29 mouse cellular contexts compared by ENCODE assay signal in the genomic region with DNA sequence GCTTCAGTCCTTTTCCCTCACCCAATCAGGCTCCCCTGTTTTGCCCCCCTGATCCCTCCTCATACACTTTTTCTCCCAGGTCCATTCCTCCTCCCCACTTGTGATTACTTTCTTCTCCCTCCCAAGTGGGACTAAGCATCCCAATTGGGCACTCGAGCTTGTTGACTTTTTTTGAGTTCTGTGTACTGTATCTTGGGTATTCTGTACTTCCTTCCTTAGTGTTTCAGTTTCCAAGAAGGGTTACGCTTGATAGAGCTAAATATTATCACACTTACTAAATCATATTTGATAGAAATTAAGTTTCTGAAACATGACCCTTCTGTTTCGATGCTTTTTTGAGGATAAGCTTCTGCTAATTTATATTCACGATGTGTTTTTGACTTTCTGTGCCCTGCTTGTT.
"Had no signal": no experiment of that assay in that cellular context is flagged by ENCODE, and none has a peak within 500 bp of the region (broad histone marks: within the 10 kb centered on the region; RNA-seq: fewer than 3 reads in every experiment).

No protein-coding gene starts in this region.

- H3K9me3 ChIP-seq: limb, embryonic 10.5 days; limb, embryonic 12.5 days; limb, embryonic 13.5 days; limb, embryonic 15.5 days; liver, embryonic 12.5 days; liver, embryonic 13.5 days; liver, embryonic 15.5 days; lung, embryonic 15.5 days; megakaryocyte, embryonic 14.5 days; midbrain, embryonic 10.5 days; midbrain, embryonic 12.5 days; midbrain, embryonic 15.5 days; neural tube, embryonic 12.5 days had no signal

- H3K27me3 ChIP-seq: limb, embryonic 12.5 days; limb, embryonic 13.5 days; limb, embryonic 15.5 days; liver, embryonic 12.5 days; liver, embryonic 13.5 days; liver, embryonic 15.5 days; lung, embryonic 15.5 days; megakaryocyte, embryonic 14.5 days; midbrain, embryonic 12.5 days; midbrain, embryonic 13.5 days; midbrain, embryonic 15.5 days; neural tube, embryonic 12.5 days had no signal

- ATAC-seq: liver, embryonic 12.5 days; liver, postnatal 0 days; midbrain, embryonic 13.5 days; midbrain, embryonic 15.5 days; midbrain, embryonic 16.5 days had no signal

- H3K36me3 ChIP-seq: limb, embryonic 10.5 days; limb, embryonic 12.5 days; limb, embryonic 13.5 days; limb, embryonic 15.5 days; liver, embryonic 12.5 days; liver, embryonic 13.5 days; liver, embryonic 15.5 days; lung, embryonic 15.5 days; midbrain, embryonic 10.5 days; midbrain, embryonic 12.5 days; midbrain, embryonic 13.5 days; midbrain, embryonic 15.5 days; neural tube, embryonic 12.5 days had no signal

- H3K4me3 ChIP-seq: left cerebral cortex, adult 2 months; limb, embryonic 10.5 days; limb, embryonic 12.5 days; limb, embryonic 13.5 days; limb, embryonic 15.5 days; liver, embryonic 12.5 days; liver, embryonic 13.5 days; liver, embryonic 15.5 days; lung, embryonic 15.5 days; megakaryocyte, embryonic 14.5 days; midbrain, embryonic 10.5 days; midbrain, embryonic 12.5 days; midbrain, embryonic 13.5 days; midbrain, embryonic 15.5 days; myocyte; neural tube, embryonic 12.5 days had no signal

- H3K9ac ChIP-seq: limb, embryonic 12.5 days; limb, embryonic 13.5 days; limb, embryonic 15.5 days; liver, embryonic 12.5 days; liver, embryonic 13.5 days; liver, embryonic 14.5 days; liver, embryonic 15.5 days; liver, postnatal 0 days; lung, embryonic 15.5 days; midbrain, embryonic 12.5 days; midbrain, embryonic 13.5 days; midbrain, embryonic 15.5 days; neural tube, embryonic 12.5 days had no signal

- H3K4me2 ChIP-seq: limb, embryonic 12.5 days; limb, embryonic 13.5 days; limb, embryonic 15.5 days; liver, embryonic 11.5 days; liver, embryonic 12.5 days; liver, embryonic 13.5 days; liver, embryonic 15.5 days; lung, embryonic 15.5 days; midbrain, embryonic 11.5 days; midbrain, embryonic 12.5 days; midbrain, embryonic 13.5 days; midbrain, embryonic 15.5 days; neural tube, embryonic 12.5 days had no signal

- DNase-seq: layer of hippocampus, postnatal 36 days; left cerebral cortex, postnatal 4 days; liver; liver, embryonic 13.5 days; liver, postnatal 0 days; lung, adult 2 months; lung, postnatal 14 days; lung, postnatal 36 days; midbrain, embryonic 14.5 days had no signal

- H3K4me1 ChIP-seq: limb, embryonic 10.5 days; limb, embryonic 12.5 days; limb, embryonic 13.5 days; limb, embryonic 15.5 days; liver, embryonic 12.5 days; liver, embryonic 13.5 days; liver, embryonic 15.5 days; lung, embryonic 15.5 days; megakaryocyte, embryonic 14.5 days; midbrain, embryonic 10.5 days; midbrain, embryonic 12.5 days; midbrain, embryonic 13.5 days; midbrain, embryonic 15.5 days; neural tube, embryonic 12.5 days had no signal

- H3K27ac ChIP-seq: left cerebral cortex, adult 2 months; limb, embryonic 10.5 days; limb, embryonic 12.5 days; limb, embryonic 13.5 days; limb, embryonic 15.5 days; liver, embryonic 12.5 days; liver, embryonic 13.5 days; liver, embryonic 14.5 days; liver, embryonic 15.5 days; lung, embryonic 15.5 days; macrophage; midbrain, embryonic 10.5 days; midbrain, embryonic 12.5 days; midbrain, embryonic 13.5 days; midbrain, embryonic 15.5 days; neural tube, embryonic 12.5 days had no signal
